Mouse (Mus musculus) cerebellum, adult 2 months (tissue): Measurements from ENCODE around the gene Tcf15.

Experiments used
- CTCF ChIP-seq: fragments of 200-500 bp; IDR thresholded peaks from 2 replicates; pipeline ENCODE4 v1.5.1; 2011; ENCODE audit warnings: low read depth, mild to moderate bottlenecking, control low read depth, low read length, moderate library complexity, borderline replicate concordance; ENCODE audit not compliant: insufficient read depth
- POLR2A ChIP-seq: fragments of 200-500 bp; IDR thresholded peaks from 2 replicates; pipeline ENCODE4 v1.6.1; 2011; ENCODE audit warnings: low read length, control low read depth, borderline replicate concordance; ENCODE audit not compliant: insufficient read depth

DNA sequence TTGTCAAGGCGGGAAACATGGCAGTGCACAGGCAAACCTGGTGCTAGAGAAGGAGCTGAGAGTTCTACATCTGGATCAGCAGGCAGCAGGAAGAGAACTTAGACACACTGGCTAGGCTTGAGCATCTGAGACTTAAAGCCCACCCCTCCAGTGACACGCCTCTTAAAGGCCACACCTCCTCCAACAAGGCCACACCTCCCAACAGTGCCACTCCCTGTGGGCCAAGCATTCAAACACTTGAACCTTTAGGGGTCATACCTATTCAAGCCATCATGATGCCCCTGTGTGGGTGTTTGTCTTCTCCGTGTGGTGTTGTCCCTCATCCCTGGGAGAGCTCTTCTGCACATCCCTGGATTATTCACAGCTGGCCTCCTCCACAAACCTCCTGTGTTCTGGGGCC, 31.5 kb downstream of the Tcf15 start:
- TF ChIP-seq POLR2A (no peak), CTCF (no peak)
